Mouse (Mus musculus): ENCODE measurements around the gene Tbca.

DNA sequence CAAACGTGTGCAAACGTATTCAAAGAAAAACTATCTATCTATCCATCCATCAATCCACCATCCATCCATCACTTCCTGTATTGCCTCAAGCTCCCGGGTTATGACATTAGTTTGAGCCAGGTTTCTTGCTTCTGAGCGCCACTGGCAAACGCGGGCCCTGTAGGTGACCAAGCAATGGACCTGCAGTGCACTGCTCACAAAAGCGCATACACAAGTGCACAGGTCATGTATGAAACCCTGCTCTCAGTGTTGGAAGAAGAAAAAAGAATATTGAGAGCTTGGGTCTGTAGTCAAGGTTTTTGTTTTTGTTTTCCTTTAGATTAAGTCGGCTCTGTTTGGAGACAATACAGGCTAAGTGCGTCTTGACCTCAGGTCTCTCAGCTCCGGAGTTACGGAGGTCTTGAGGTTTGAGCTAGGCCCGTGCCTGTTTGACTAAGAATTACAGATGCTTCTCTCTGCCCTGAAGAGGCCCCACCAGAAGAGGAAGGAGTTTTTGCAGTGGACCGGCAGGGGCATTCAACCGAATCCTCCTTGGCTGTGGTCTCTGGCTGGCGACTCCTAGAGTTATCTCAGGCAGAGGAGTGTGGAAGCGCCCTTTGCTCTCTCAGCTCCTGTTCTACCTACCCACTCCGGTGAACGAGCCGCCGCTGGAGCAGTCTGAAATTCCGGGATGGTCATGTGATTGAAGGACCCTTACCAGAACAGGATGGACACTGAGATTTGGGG, 81.9 kb downstream of the Tbca start:
- TF ChIP-seq CTCF (IDR thresholded peaks at IDR 0.05; ENCODE audit: borderline replicate concordance, control insufficient read depth, extremely low read depth, insufficient read depth, low read length, poor library complexity) = no peak
- no peak for TF ChIP-seq POLR2A (IDR thresholded peaks at IDR 0.05; ENCODE audit: control insufficient read depth, extremely low read depth, insufficient read depth, low read length, poor library complexity)
